Mouse (Mus musculus) stomach, embryonic 16.5 days (tissue): ENCODE measurements around the gene Cyb561d1. TPM values are rescaled to one million over a fixed set of nuclear protein-coding genes. Genes with fewer than 3 reads are reported as not detected.
"Not testable (repeated sequence)": the region's sequence is repeated elsewhere in the genome, so short reads cannot be mapped to it uniquely, and the experiment has no call there.

Experiments
- ATAC-seq: fragments of 200-750 bp; cut with Nextera tagmentation; 2 replicates; pipeline ENCODE4 v1.8.0; 2017; ENCODE audit warnings: moderate number of reproducible peaks, moderate TSS enrichment; ENCODE audit not compliant: insufficient read depth, low FRiP score
- H3K27ac ChIP-seq: fragments of 300-500 bp; sonication (generic); 2 replicates; pipeline ENCODE4 v1.5.1; 2014; ENCODE audit warnings: low read length
- H3K27me3 ChIP-seq: fragments of 300-500 bp; sonication (generic); 2 replicates; pipeline ENCODE4 v1.6.1; 2014; ENCODE audit warnings: low read length, control low read depth, mixed read lengths; ENCODE audit not compliant: control insufficient read depth, insufficient read depth
- H3K36me3 ChIP-seq: fragments of 300-500 bp; sonication (generic); 2 replicates; pipeline ENCODE4 v1.6.1; 2014; ENCODE audit warnings: low read length; ENCODE audit not compliant: control insufficient read depth, insufficient read depth
- H3K4me1 ChIP-seq: fragments of 300-500 bp; sonication (generic); 2 replicates; pipeline ENCODE4 v1.6.1; 2014; ENCODE audit warnings: low read length, control low read depth, mixed read lengths; ENCODE audit not compliant: control insufficient read depth, insufficient read depth
- H3K4me2 ChIP-seq: fragments of 300-500 bp; sonication (generic); 2 replicates; pipeline ENCODE4 v1.6.1; 2014; ENCODE audit warnings: low read depth, low read length, mixed read lengths
- H3K4me3 ChIP-seq: fragments of 300-500 bp; sonication (generic); replicated peaks from 2 replicates; pipeline ENCODE4 v1.5.1; 2014; ENCODE audit warnings: mild to moderate bottlenecking, low read length
- H3K9ac ChIP-seq: fragments of 300-500 bp; sonication (generic); 2 replicates; pipeline ENCODE4 v1.6.1; 2014; ENCODE audit warnings: low read length
- H3K9me3 ChIP-seq: fragments of 300-500 bp; sonication (generic); replicated peaks from 2 replicates; pipeline ENCODE4 v1.6.1; 2016; ENCODE audit warnings: low read length, control low read depth; ENCODE audit not compliant: control insufficient read depth
- WGBS: fragments of 180-500 bp; shearing (Covaris S2); extraction: QIAGEN DNeasy Blood & Tissue Kit; methylation state at CpG from one replicate; pipeline ENCODE4 v1.1.7; 2014; 5-methylcytosine and 5-hydroxymethylcytosine counted together
- polyA plus RNA-seq: library from polyadenylated mRNA; unstranded; fragments of >200 nt; fragmentation: Nextera tagmentation; extraction: Ambion mirVana; gene quantifications from 2 replicates; pipeline ENCODE4 v1.2.1, GENCODE M21; 2015

The Cyb561d1 gene
- polyA plus RNA-seq, result 4.3 and 4.4 TPM in 2 replicates

DNA sequence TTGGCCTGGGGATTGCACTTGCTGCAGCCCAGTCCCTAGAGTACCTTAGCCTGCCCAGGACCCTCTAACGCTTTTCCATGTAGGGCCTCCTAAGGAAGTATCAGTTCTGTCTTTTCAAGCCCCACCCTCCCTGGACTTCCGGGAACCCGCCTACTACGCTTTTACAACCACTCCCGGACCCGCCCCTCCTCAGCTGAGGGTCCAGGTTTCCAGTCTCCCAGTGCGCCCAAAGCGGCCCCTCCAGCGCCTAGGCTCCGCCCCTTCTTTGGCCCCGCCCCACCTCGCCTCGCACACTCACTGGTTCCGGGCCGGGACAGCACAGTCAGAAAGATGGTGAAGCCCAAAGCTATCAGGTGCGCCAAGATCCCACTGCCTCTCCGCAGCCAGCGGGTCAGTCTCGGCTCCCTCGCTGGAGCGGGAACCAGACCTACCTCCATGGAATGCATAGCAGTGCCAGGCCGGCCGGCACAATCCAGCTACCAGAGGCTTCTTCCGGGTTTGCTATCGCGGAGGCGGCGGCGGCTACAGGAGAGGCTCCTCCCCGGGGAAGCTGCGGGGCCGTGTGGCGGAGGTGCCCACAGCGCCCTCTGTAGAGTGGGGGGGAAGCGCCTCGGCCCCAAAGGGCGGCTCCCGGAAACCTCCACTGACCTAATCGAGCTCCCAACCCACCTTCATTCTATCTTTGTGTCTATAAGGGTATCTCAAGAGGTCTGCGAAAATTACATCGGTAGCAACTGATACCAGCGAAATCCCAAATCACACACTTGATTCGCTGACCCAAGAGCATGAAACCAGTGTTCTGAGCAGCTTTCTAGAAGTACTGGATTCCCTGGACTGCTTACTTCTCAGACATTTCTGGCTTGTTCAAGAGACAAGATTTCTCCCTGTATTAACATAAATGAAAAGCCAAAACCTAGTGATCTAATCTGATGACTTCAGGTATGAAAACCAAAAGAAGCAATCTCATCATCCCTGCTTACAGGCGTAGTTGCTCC lies at the start of gene Cyb561d1:
Gene Cyb561d1, minus strand, starts transcription at position 884 of the 995 bp plus-strand sequence.
- Histone ChIP-seq H3K9ac (peak within 1 kb of the TSS; percentile 71), H3K27ac (peak within 1 kb of the TSS; percentile 89), H3K36me3 (no peaks in the 10 kb centered on the region; the same call in 1 of the 2 replicates), H3K9me3 (no peaks in the 10 kb centered on the region), H3K4me3 (peak within 1 kb of the TSS; percentile 58), H3K4me1 (peaks cover 23% of the 10 kb centered on the region), H3K4me2 (peak within 1 kb of the TSS; percentile 63), H3K27me3 (no peaks in the 10 kb centered on the region)
- ATAC-seq, result peak; percentile 95
- WGBS, result 3% methylated on average over 44 of the region's 44 CpGs

- Histone ChIP-seq H3K36me3 (no peaks in the 10 kb centered on the region), H3K4me2 (no peak overlapping the region), H3K4me1 (no peaks in the 10 kb centered on the region), H3K9ac (no peak overlapping the region), H3K4me3 (no peak overlapping the region), H3K27ac (no peak overlapping the region), H3K9me3 (no peaks in the 10 kb centered on the region), H3K27me3 (no peaks in the 10 kb centered on the region)
- WGBS, result 80% methylated on average over 2 of the region's 2 CpGs
- ATAC-seq, result no peak
Measured at GRCm38 (mm10) chr3:108246857-108247256, 45.8 kb upstream of the Cyb561d1 start.

- Histone ChIP-seq H3K9me3 (no peaks in the 10 kb centered on the region), H3K4me2 (no peak overlapping the region), H3K27me3 (no peaks in the 10 kb centered on the region), H3K4me3 (no peak overlapping the region), H3K36me3 (no peaks in the 10 kb centered on the region), H3K27ac (no peak overlapping the region), H3K9ac (no peak overlapping the region), H3K4me1 (no peaks in the 10 kb centered on the region)
- no peak for ATAC-seq
- WGBS, result 85% methylated on average over 3 of the region's 3 CpGs
Measured at GRCm38 (mm10) chr3:108241243-108241839, 40.3 kb upstream of the Cyb561d1 start.

DNA sequence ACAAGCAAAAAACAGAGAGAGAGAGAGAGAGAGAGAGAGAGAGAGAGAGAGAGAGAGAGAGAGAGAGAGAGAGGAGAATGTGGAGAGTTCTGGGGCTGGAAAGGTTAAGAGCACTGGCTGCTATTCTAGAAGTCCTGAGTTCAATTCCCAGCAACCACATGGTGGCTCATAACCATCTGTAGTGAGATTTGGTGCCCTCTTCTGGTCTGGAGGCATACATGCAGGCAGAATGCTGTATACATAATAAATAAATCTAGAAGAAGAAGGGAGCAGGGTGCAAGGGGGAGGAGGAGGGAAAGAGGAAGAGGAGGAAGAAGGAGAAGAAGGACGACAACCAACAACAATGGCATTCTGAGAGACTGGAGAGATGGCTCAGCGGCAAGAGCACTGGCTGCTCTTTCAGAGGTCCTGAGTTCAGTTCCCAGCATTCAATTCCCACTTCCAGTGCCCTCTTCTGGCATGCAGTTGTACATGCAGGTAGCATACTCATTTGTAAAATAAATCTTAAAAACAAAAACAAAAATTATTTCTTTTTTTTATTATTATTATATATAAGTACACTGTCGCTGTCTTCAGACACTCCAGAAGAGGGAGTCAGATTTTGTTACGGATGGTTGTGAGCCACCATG lies 36.6 kb upstream of the Cyb561d1 start:
- not testable (repeated sequence) for H3K4me1 ChIP-seq, H3K27ac ChIP-seq, H3K4me2 ChIP-seq, H3K9me3 ChIP-seq, H3K4me3 ChIP-seq, ATAC-seq, H3K36me3 ChIP-seq, H3K9ac ChIP-seq, H3K27me3 ChIP-seq
- 82% methylated on average over 4 of the region's 4 CpGs for WGBS

- Histone ChIP-seq H3K9ac (no peak overlapping the region), H3K27me3 (0 out of 2 replicates have a peak, but pooled peaks cover 9% of the 10 kb centered on the region), H3K4me1 (no peaks in the 10 kb centered on the region), H3K36me3 (no peaks in the 10 kb centered on the region), H3K9me3 (no peaks in the 10 kb centered on the region), H3K4me3 (no peak overlapping the region), H3K27ac (no peak overlapping the region), H3K4me2 (no peak overlapping the region)
- WGBS, result 79% methylated on average over 4 of the region's 4 CpGs
- ATAC-seq, result no peak
Measured at GRCm38 (mm10) chr3:108231646-108232045, 30.6 kb upstream of the Cyb561d1 start.

DNA sequence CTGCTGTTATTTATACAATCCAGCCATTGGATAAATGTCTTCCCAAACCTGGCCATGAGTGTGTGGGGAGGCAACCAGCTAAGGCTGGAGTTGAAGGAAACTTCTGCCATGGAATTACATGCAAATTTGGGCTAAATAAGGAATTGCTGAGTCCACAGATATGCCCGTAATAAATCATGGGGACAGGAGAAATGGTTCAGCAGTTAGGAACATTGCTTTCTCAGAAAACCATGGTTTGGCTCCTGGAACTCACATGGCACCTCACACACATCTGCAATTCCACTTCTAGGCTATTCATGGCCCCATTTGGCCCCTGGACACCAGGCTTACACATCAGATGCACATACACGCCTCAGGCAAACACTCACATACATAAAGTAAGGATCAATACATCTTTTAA lies 26.5 kb upstream of the Cyb561d1 start:
- 73% methylated on average over 2 of the region's 2 CpGs for WGBS
- H3K4me1 ChIP-seq, result peaks cover 6% of the 10 kb centered on the region; the same call in 1 of the 2 replicates
- ATAC-seq, result no peak

GRCm38 (mm10) chr3:108226558-108227350 lies 25.7 kb upstream of the Cyb561d1 start, which contains the start of gene Sypl2:
Gene Sypl2, minus strand, starts transcription at chr3:108226648.
- H3K9ac ChIP-seq, result peak within 1 kb of the TSS; percentile 59
- peak within 1 kb of the TSS; percentile 66 for H3K4me2 ChIP-seq
- peaks cover 6% of the 10 kb centered on the region; the same call in 1 of the 2 replicates for H3K4me1 ChIP-seq
- no peak within 1 kb of the TSS for H3K27ac ChIP-seq
- peaks cover 32% of the 10 kb centered on the region for H3K27me3 ChIP-seq
- whole genome bisulfite sequencing, result 5% methylated on average over 44 of the region's 44 CpGs
- no peaks in the 10 kb centered on the region for H3K9me3 ChIP-seq
- ATAC-seq, result peak; percentile 29; the same call in 1 of the 2 replicates
- H3K4me3 ChIP-seq, result peak within 1 kb of the TSS; percentile 44
- no peaks in the 10 kb centered on the region for H3K36me3 ChIP-seq

More for the DNA sequence above, 26.5 kb upstream of the Cyb561d1 start:
- H3K27ac ChIP-seq, result no peak overlapping the region
- H3K4me2 ChIP-seq, result no peak overlapping the region
- peaks cover 32% of the 10 kb centered on the region for H3K27me3 ChIP-seq
- H3K4me3 ChIP-seq, result no peak overlapping the region; the same call in 1 of the 2 replicates
- no peaks in the 10 kb centered on the region for H3K36me3 ChIP-seq
- no peaks in the 10 kb centered on the region for H3K9me3 ChIP-seq
- H3K9ac ChIP-seq, result no peak overlapping the region
